Mouse (Mus musculus) heart, embryonic 10.5 days (tissue): ENCODE measurements around the gene Lcmt2. TPM values are rescaled to one million over a fixed set of nuclear protein-coding genes. Genes with fewer than 3 reads are reported as not detected.

Experiments used
- DNase-seq: peaks from one replicate; pipeline ENCODE4 v3.0.0-alpha.2; 2017; ENCODE audit warnings: low spot score
- H3K27ac ChIP-seq: fragments of 300-500 bp; sonication (generic); 2 replicates; pipeline ENCODE4 v1.5.1; 2016; ENCODE audit warnings: mild to moderate bottlenecking
- H3K27me3 ChIP-seq: fragments of 300-500 bp; sonication (generic); 2 replicates; pipeline ENCODE4 v1.6.1; 2016; ENCODE audit warnings: mild to moderate bottlenecking; ENCODE audit not compliant: poor library complexity, insufficient read depth, severe bottlenecking
- H3K36me3 ChIP-seq: fragments of 300-500 bp; sonication (generic); 2 replicates; pipeline ENCODE4 v1.6.1; 2016; ENCODE audit warnings: mild to moderate bottlenecking, moderate library complexity
- H3K4me1 ChIP-seq: fragments of 300-500 bp; sonication (generic); 2 replicates; pipeline ENCODE4 v1.6.1; 2016; ENCODE audit warnings: mild to moderate bottlenecking
- H3K4me3 ChIP-seq: fragments of 300-500 bp; sonication (generic); 2 replicates; pipeline ENCODE4 v1.5.1; 2016; ENCODE audit warnings: mild to moderate bottlenecking, moderate library complexity
- H3K9me3 ChIP-seq: fragments of 300-500 bp; sonication (generic); 2 replicates; pipeline ENCODE4 v1.6.1; 2016; ENCODE audit warnings: mild to moderate bottlenecking, moderate library complexity
- WGBS: fragments of 180-500 bp; shearing (Covaris S2); methylation state at CpG from one replicate; pipeline ENCODE4 v1.1.7; 2016; 5-methylcytosine and 5-hydroxymethylcytosine counted together
- polyA plus RNA-seq: library from polyadenylated mRNA; unstranded; fragments of >200 nt; fragmentation: Nextera tagmentation; extraction: Ambion mirVana; gene quantifications from 2 replicates; pipeline ENCODE4 v1.2.1, GENCODE M21; 2016

Lcmt2 gene
- polyA plus RNA-seq, 1 experiment from 2014 or later, result 19.4 TPM

DNA sequence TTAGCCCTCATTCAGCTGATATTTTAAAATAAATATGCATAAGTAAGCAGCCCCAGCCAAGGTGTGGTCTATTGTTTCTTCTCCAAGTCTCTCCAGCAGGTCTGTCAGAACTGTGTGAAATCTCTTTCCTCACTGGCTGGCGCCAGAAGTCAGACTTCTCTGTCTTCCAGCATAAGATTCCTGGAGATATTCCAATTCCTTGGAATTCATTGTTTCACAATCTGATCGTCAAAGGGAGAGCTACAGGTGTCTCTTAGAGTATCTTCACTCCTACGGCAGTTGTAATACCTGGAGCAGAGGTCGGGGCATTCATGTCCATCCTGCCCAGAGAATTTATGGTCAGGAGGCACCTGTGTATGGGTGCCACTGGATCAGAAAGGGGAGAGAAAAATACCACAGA lies 50.7 kb downstream of the Lcmt2 start:
- H3K36me3 ChIP-seq, result no peaks in the 10 kb centered on the region

DNA sequence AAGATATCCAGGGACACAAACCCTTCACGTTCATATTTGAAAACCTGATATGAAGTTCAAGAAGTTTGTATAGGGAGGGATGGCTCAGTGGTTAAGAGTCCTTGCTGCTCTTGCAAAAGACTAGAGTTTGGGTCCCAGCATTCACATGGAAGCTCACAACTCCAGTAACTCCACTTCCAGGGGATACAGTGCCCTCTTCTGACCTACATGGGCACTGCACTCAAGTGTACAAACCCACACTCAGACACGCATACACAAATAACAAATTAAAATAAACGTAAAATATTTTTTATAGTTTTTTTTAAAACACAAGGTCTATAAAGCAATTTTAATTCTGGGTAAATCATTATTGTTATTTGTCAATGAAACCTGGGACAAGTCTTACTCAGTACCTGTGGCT lies 51.9 kb downstream of the Lcmt2 start:
- Histone ChIP-seq H3K27me3 (0 out of 2 replicates have a peak, but pooled peaks cover 4% of the 10 kb centered on the region), H3K9me3 (no peaks in the 10 kb centered on the region), H3K4me3 (no peak overlapping the region), H3K4me1 (peaks cover 7% of the 10 kb centered on the region; the same call in 1 of the 2 replicates), H3K27ac (no peak overlapping the region), H3K36me3 (no peaks in the 10 kb centered on the region)
- no peak for DNase-seq
- 84% methylated on average over 3 of the region's 3 CpGs for WGBS

More for the DNA sequence above, 50.7 kb downstream of the Lcmt2 start:
- no peaks in the 10 kb centered on the region for H3K9me3 ChIP-seq
- no peak overlapping the region for H3K4me3 ChIP-seq
- 69% methylated on average over 4 of the region's 4 CpGs for WGBS
- DNase-seq, result no peak
- H3K27me3 ChIP-seq, result no peaks in the 10 kb centered on the region
- peaks cover 7% of the 10 kb centered on the region; the same call in 1 of the 2 replicates for H3K4me1 ChIP-seq
- no peak overlapping the region for H3K27ac ChIP-seq

DNA sequence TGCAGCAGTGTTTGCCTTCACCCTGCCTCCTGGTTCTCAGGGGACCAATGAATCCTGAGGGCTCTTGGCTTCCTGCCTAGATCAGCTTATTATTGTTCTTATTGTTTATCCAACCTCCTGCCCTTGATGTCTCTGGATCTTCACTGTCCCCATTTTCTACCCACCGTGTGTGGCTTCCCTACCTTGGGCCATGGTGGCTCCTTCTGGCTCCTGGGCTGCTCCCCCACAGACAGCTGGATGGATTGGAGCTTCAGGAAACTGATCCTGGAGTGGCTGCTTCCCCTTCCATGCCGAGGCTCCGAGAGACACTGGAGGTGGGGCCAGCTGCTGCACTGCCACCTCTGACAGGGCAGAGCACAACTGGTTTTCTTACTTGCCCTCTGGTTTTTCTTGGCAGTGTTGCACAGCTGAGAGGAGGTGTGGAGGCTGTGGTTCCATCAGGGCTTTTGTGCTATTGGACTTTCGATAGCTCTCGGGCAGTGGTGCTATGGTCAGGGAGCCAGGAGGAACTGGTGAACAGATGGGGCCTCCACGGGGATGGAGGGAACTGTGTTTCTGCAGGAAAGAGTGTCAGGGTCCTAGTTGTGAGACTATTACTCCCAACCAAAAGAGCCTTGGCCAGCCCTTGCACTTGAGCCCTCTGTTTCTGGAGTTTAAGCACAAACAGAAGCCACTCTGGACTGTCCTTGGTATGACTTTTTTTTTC lies 54.8 kb downstream of the Lcmt2 start, which contains the start of gene Tgm5:
Gene Tgm5, minus strand, starts transcription at position 362 of the 706 bp plus-strand sequence.
- H3K27me3 ChIP-seq, result 0 out of 2 replicates have a peak, but pooled peaks cover 4% of the 10 kb centered on the region
- no peak within 1 kb of the TSS for H3K4me3 ChIP-seq
- H3K36me3 ChIP-seq, result no peaks in the 10 kb centered on the region
- no peaks in the 10 kb centered on the region for H3K9me3 ChIP-seq
- no peak within 1 kb of the TSS for H3K27ac ChIP-seq
- no peak for DNase-seq
- peaks cover 7% of the 10 kb centered on the region; the same call in 1 of the 2 replicates for H3K4me1 ChIP-seq
- WGBS, result 43% methylated on average over 6 of the region's 6 CpGs

DNA sequence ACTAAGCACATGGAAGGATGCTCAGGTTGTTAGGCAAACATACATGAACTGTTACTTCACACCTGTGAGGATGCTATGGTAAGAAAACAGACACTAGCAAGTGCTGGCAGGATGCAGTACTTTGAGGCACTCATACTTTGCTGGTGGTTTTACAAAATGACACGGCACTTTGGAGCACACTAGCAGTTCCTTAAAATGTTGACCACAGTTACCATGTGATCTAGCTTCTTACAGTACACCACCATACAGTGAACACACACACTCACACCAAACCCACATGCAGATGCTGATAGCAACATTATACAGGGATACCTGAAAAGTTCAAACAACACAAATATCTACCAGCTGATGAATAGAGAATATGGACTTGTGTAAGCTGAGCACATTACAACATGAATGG lies 57.8 kb downstream of the Lcmt2 start:
- Histone ChIP-seq H3K36me3 (no peaks in the 10 kb centered on the region), H3K4me1 (peaks cover 7% of the 10 kb centered on the region; the same call in 1 of the 2 replicates), H3K4me3 (no peak overlapping the region), H3K27me3 (0 out of 2 replicates have a peak, but pooled peaks cover 4% of the 10 kb centered on the region), H3K9me3 (no peaks in the 10 kb centered on the region), H3K27ac (no peak overlapping the region)
- 78% methylated on average over 1 of the region's 1 CpGs for WGBS
- no peak for DNase-seq

Other genes with a start within 250 kb of the Lcmt2 start
- 22.6 and 22.7 TPM in 2 replicates for gene Ubr1, start 169.9 kb downstream of the Lcmt2 start, polyA plus RNA-seq
- 3.3 and 3.4 TPM in 2 replicates for gene Tmem62, start 163.6 kb downstream of the Lcmt2 start, polyA plus RNA-seq
- 33.3 and 35.3 TPM in 2 replicates for gene Ccndbp1, start 132.2 kb downstream of the Lcmt2 start, polyA plus RNA-seq
- gene Epb42, start 103.6 kb downstream of the Lcmt2 start, polyA plus RNA-seq, result 19.1 and 21.1 TPM in 2 replicates
- gene Tgm5, start 54.8 kb downstream of the Lcmt2 start, polyA plus RNA-seq, result not detected in 2 replicates
- not detected in 2 replicates for gene Tgm7, start 30.9 kb downstream of the Lcmt2 start, polyA plus RNA-seq
- gene Adal, start 225 bp downstream of the Lcmt2 start, polyA plus RNA-seq, result 14.4 and 14.5 TPM in 2 replicates
- gene Tubgcp4, start 30.0 kb upstream of the Lcmt2 start, polyA plus RNA-seq, result 50.0 and 57.3 TPM in 2 replicates
- gene Zscan29, start 30.5 kb upstream of the Lcmt2 start, polyA plus RNA-seq, result 7.0 and 7.4 TPM in 2 replicates
- gene Trp53bp1, start 130.8 kb upstream of the Lcmt2 start, polyA plus RNA-seq, result 75.0 and 81.9 TPM in 2 replicates
- gene Map1a, start 148.9 kb upstream of the Lcmt2 start, polyA plus RNA-seq, result 5.2 and 5.5 TPM in 2 replicates
- gene Ppip5k1, start 214.7 kb upstream of the Lcmt2 start, polyA plus RNA-seq, result 11.7 and 12.2 TPM in 2 replicates
- 0.16 and 0.63 TPM in 2 replicates for gene Ckmt1, start 217.1 kb upstream of the Lcmt2 start, polyA plus RNA-seq
- gene Strc, start 246.5 kb upstream of the Lcmt2 start, polyA plus RNA-seq, result not detected in 2 replicates